Mouse (Mus musculus): ENCODE results near the gene Npb. TPM values are rescaled to one million over a fixed set of nuclear protein-coding genes. Genes with fewer than 3 reads are reported as not detected.
"Not testable (repeated sequence)": the region's sequence is repeated elsewhere in the genome, so short reads cannot be mapped to it uniquely, and the experiment has no call there.

The Npb gene
- total RNA-seq (2021), result not detected
- long read RNA-seq, experiment 1, result 0 reads
- long read RNA-seq, experiment 2, result 0 reads

- intact Hi-C loops (cut with DNase I), result no loop called here
- DNase-seq, result no peak
Observed at GRCm38 (mm10) chr11:120608241-120609034, at the start of gene Npb. Npb (plus strand) TSS chr11:120608477.

- intact Hi-C loops (cut with DNase I); DNase-seq: not testable (repeated sequence)
Observed at GRCm38 (mm10) chr11:120558843-120559242, 49.4 kb upstream of the Npb start.

- DNase-seq, result no peak
- intact Hi-C loops (cut with DNase I), result no loop called here
Observed at GRCm38 (mm10) chr11:120560952-120561728, 47.1 kb upstream of the Npb start.

GRCm38 (mm10) chr11:120562949-120563348, 45.3 kb upstream of the Npb start:
- DNase-seq, result no peak
- intact Hi-C loops (cut with DNase I), result no loop called here

DNA sequence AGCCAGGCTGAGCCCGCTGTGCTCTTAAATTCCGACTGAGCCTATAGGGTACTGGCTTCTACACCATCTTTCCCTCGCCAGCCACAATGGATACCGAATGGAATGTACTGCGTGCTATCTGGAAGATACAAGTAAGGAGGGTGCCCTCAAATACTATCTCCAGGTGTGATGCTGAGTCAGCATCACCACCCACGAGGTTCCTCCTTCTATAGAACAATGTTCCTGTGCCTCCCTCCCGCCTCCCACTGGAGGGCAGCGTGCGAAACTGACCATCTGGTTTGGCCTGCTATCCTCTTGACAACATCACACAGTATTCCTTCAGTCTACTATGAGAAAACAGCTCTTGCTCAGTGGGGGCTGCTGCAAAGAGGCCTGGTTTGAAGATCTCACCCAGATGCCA, 43.2 kb upstream of the Npb start:
- no peak for DNase-seq
- intact Hi-C loops (cut with DNase I), result no loop called here

DNA sequence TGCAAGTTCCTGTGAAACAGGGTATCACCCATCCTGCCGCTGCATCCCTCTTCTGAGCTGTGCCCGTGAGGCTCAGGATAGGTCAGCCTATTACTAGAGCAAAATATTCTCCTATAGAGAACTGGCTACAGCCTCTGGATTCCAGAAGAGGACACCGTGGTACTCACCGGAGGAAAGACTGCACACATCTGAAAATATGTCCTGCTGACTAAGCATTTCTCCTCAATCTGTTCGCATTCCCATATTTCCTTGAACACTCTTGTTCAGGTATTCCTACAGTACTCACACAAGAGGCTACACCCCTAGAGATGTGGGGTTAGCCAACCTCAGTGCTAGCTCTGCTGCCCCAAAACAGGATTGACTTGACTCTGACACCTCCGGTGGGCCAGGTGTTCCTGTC, 40.0 kb upstream of the Npb start:
- intact Hi-C loops (cut with DNase I), result no loop called here
- no peak for DNase-seq

DNA sequence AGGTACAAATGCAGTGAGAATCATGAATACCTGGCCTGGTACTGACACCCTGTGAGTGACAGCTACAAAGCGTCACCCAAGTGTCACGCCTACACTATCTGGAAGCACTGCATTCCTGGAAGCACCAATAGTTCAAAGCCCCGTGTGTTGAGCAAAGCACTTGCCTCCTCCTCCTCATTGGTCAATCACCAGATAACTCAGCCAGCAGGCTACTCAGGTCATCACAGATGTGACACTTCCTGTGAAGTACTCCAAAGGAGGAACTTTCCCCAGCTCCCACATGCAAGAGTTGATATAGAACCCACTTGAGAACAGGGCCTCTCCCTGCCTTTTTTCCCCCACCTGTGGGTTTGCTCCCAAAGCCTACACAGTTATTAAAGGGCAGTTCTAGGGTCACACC, 37.2 kb upstream of the Npb start:
- intact Hi-C loops (cut with DNase I), result no loop called here
- DNase-seq, result no peak

- DNase-seq, result no peak
- intact Hi-C loops (cut with DNase I), result no loop called here
Observed at GRCm38 (mm10) chr11:120571754-120572416, 36.4 kb upstream of the Npb start.

GRCm38 (mm10) chr11:120572417-120572751, 35.9 kb upstream of the Npb start:
- intact Hi-C loops (cut with DNase I), result no loop called here
- DNase-seq, result no peak

DNA sequence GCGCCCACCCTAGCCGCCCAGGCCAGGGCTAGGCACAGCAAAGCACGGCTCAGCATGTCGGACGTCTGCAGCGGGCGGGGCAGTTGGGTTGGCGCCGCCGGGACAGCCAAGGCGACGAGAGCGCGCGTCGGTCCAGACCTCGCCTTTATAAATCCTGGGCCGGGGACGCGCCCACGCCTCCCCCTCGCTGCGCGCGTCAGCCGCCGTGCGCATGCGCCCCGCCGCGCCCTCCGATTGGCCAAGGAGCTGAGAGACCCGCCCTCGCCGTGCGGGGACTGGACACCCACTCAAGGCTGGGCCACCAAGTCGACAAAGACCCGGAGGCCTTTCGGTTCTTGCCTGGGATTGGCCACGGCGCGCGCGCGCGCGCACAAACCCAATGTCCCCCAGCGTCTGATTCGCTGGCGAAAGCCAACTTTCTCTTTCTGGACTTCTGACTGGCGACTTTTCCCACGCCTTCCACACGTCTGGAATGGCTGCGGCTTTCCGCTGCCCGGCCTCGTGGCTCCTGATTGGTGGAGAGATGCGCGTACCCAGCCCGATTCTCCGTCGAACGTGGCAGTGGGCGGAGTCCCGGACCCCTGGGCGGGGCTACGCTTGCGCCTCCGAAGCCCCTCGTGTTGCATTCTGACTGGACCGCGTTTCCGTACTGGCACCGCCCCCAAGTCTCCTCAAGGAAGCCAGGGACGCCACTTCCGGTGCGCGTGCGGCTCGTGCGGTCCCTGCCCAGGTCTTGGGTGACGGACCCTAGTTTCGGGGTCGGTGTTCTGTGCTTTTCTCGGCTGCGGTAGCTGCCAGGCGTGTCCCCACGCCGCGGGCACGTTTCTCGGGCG, 35.3 kb upstream of the Npb start, which contains the start of gene P4hb:
TSS of gene P4hb (minus strand) at position 502 of the 833 bp plus-strand sequence.
- DNase-seq, result peak; percentile 100
- intact Hi-C loops (cut with DNase I), result no loop called here

DNA sequence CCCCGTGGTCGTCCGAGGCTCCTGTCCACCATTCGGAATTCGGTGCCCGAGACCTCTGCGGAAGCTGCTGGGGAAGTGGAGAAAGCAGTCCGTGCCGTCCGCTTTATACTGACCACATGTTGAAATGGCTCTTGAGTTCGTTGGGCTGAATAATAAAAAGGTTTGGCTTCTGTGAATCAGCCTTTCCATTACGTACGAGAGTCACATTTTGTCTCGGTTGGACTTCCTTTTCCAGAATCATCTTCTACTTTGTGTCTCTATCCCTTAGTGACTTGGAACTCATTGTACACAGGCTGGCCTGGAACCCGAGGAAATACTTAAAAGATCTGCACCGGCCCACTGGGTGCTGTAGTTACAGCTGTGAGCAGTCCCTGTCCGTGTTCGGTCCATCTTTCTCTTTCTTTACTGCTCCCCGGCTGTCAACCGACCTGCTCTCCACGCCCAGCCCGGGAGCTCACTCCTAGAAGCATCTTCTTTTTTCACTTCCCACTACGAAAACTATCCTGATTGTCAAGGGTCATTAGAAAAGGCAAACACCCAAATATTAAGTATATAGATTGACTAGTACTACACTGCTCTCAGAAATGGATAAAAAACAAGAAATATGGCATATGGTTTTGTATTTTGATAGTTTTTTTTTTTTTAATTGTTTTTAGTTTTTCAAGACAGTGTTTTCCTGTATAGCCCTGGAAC, 34.5 kb upstream of the Npb start:
- no peak for DNase-seq
- intact Hi-C loops (cut with DNase I), result no loop called here

DNA sequence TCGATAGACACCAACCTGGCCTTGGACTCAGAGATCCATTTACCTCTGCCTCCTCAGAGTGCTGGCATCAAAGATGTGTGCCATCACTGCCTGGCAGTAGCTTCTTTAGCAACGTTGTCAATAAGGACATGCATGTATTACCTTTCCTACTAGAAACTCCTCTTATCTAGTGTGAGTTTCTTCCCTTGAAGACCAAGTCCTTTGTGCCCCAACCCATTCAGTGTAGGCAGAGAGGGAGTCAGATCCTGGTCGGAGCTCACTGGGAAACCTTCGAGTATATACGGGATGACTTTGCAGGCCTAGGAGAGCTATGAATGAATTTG, 34.0 kb upstream of the Npb start:
- no peak for DNase-seq
- intact Hi-C loops (cut with DNase I), result no loop called here

GRCm38 (mm10) chr11:120575046-120575445, 33.2 kb upstream of the Npb start:
- intact Hi-C loops (cut with DNase I), result loop anchor here (5.0 kb wide), 1 partner anchor 137 kb away; the partner anchor contains the start of genes Cenpx and Lrrc45
- no peak for DNase-seq

GRCm38 (mm10) chr11:120575940-120576339, 32.3 kb upstream of the Npb start:
- intact Hi-C loops (cut with DNase I), result loop anchor here (5.0 kb wide), 1 partner anchor 136 kb away; the partner anchor contains the start of genes Cenpx and Lrrc45
- DNase-seq, result no peak

DNA sequence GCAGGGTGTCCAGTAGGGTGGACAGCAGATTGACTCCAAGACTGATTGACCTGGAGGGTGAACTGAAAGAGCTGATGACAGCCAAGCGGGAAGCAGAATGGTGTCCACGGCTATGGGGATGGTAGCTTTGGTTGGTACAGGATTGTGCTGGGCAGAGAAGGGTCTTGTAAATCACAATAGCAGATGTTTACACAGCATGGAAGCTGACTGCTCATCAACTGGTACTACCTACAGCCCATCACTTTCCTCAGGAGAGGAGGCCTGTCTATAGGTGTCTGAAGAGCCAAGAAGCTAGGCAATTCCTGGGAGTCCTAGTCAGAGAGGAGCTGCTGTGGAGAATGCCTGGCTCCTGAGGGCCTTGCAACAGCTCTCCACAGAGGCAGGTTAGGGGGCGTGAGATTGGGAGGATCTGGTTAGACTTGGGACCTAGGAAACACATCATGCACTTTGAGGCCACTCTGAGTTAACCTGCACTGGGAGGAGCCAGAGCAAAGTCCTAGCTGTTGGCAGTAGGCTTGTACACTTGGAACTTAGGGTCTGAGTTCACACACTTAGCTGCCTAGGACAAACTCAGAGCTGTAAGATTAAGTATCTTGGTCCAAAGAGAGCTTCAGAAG, 31.8 kb upstream of the Npb start:
- intact Hi-C loops (cut with DNase I), result loop anchor here (5.0 kb wide), 1 partner anchor 136 kb away; the partner anchor contains the start of genes Cenpx and Lrrc45
- no peak for DNase-seq

- no peak for DNase-seq
- intact Hi-C loops (cut with DNase I), result loop anchor here (5.0 kb wide), 1 partner anchor 135 kb away; the partner anchor contains the start of genes Cenpx and Lrrc45
Observed at GRCm38 (mm10) chr11:120577211-120578023, 30.9 kb upstream of the Npb start.

GRCm38 (mm10) chr11:120578024-120578693, 30.1 kb upstream of the Npb start:
- intact Hi-C loops (cut with DNase I), result loop anchor here (5.0 kb wide), 1 partner anchor 134 kb away; the partner anchor contains the start of genes Cenpx and Lrrc45
- DNase-seq, result no peak
